Mouse (Mus musculus) layer of hippocampus, postnatal 36 days (tissue): Measurements from ENCODE around the gene Serpina3a. TPM values are rescaled to one million over a fixed set of nuclear protein-coding genes. Genes with fewer than 3 reads are reported as not detected.
"Not testable (repeated sequence)": the region's sequence is repeated elsewhere in the genome, so short reads cannot be mapped to it uniquely, and the experiment has no call there.

Experiments used
- DNase-seq, 2 experiments: peaks; one replicate each; pipeline ENCODE4 v3.0.0; 2022
- total RNA-seq, 2 experiments: library from RNA; stranded (reverse); gene quantifications; 2 replicates each; pipeline ENCODE4 v1.2.3; 2021

Gene Serpina3a
- total RNA-seq: not detected

DNA sequence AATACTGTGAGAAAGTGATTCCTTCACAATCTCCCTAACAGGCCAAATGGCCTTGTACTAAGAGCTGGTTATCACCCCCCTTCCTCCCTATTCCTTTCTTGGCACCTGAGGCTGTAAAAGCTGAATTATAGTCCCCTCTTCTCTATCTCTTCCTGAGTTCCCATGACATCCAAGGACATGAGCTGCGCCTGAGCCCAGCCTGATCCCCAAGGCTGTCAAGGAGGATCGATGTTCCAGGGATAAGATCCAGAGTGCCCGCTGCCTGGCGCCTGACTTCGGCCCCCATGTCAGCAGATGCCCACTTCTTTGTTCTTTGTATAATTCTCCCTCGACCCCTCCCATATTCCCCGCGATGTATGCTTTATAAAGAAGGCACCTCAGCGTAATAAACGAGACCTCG lies at the start of gene Serpina3a:
Serpina3a (plus strand) TSS at position 392 of the 400 bp plus-strand sequence.
- not testable (repeated sequence) for DNase-seq

DNA sequence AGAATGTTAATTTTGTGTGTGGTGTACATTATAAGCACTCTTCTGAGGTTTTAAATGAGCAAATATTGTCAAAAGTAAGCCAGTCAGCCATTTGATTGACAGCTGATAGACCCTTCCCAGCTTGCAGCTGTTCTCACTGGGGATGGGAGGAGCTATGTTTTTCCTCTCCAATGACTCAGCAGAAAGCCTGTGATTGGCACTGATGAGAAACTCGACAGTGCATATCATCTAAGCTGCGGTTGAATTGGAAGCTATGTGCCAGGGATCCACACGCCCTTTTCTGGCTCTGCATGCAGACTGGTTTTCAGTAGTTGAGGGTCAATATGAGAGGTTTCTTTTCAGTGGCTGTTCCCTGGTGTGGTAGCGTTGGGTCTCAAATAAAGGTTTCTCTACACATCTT lies 48.0 kb upstream of the Serpina3a start:
- no peak for DNase-seq

DNA sequence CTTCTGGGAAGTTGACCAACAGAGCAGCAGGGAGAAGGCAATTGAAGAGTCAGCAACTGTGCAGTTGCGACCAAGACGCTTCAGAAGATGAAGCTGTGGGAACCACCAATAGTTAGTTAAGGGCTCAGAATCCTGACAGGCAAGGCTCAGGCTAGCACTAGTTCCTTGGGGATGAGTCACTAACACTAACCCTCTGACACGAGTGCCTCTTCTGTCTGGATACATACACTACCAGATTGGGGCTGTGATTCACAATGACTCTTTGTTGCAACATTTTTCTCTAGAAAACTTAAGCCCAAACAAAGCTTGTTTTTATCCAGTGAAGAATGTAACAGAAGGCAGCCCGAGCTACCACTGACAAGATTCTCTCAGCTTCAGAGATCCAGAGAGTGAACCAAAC lies 47.5 kb upstream of the Serpina3a start:
- DNase-seq: no peak

DNA sequence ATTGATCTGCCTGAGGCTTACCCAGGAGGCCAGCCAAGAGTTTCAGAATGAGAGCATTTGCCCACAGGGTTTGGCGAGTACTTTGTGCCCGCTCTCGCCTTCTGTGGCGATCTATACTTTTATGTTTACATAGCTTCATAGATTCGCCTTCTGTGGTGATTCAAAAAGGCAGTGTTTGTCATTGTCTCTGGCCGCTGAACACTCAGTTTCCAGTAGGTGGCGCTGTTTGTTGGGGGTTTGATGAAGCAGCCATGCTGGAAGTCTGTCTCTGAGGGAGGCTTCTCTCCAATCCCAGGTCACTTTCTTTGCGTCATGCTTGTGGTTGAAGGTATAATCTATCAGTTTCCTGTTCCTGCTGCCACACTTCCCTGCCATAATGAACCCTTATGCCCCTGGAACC lies 46.3 kb upstream of the Serpina3a start:
- DNase-seq: peak; percentile 44 to 53

DNA sequence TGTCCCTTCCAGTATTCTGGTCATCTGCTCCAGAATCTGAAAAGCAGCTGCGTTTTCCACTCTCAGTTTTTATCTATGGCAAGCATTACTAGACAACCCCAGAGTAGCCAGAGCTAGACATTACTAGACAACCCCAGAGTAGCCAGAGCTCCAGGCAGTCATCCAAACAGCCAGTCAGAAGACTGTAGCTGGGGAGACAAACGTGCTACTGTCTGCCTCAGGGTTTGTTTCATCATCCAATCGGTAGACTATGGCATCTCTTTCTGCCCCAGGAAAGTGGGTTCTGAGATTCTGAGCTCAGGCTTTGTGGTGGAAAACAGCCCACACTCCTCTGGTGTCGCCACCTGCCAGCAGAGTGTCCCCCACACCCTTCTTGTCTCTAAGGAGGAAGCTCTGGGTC lies 45.0 kb upstream of the Serpina3a start:
- DNase-seq: peak; percentile 56 to 58

DNA sequence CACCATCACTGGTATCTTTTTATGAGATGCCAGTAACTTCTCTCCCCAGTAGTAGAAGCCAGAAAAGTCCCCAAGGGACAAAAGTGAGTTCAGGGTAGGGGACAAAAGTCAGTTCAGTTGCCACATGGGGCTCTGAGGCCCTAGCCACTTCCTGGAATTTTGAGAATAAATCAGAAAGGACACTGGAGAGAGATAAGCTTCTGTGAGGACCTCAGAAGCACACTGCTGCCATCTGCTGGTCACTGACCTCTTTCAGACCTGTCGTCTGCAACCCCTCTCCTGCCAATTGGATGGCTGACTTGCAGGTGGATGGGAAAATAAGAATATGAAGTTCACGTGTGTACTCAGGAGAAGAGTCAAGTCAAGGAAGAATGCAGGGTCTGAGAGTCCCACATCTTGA lies 42.9 kb upstream of the Serpina3a start:
- peak; percentile 71 to 77 for DNase-seq

DNA sequence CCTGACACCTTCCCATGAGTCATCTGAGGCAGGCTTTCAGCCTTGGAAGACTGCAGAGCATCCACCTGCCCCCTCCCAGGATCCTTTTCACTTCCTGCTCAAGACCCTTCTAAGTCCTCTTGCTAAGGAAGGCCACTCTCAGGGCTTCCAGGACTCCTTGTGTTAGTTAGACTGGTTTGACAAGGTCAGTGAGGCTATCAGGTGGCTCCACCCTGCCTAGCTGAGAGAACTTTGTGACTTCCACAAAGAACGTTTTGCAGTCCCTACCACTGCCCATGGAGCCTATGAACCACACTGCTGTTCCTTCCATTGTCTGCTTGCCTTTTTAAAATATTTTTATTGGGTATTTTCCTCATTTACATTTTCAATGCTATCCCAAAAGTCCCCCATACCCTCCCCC lies 40.8 kb upstream of the Serpina3a start:
- DNase-seq: no peak

DNA sequence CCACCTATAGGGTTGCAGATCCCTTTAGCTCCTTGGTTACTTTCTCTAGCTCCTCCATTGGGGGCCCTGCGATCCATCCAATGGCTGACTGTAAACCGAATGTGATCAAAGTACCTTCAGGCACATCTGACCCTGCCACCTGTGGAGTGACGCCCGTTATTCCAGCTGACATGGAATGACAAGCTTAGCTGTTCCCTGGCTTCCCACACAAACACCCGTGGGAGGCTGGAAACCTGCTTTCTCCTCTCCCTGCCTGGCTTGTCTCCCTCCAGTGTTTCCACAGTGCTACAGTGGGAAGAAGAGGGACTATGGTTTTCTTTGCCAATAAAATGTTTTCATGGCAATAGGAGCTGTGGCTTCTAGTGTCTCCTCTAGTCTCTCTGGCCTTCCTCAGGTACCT lies 40.2 kb upstream of the Serpina3a start:
- DNase-seq: peak in 1 of 2 experiments; percentile 52

DNA sequence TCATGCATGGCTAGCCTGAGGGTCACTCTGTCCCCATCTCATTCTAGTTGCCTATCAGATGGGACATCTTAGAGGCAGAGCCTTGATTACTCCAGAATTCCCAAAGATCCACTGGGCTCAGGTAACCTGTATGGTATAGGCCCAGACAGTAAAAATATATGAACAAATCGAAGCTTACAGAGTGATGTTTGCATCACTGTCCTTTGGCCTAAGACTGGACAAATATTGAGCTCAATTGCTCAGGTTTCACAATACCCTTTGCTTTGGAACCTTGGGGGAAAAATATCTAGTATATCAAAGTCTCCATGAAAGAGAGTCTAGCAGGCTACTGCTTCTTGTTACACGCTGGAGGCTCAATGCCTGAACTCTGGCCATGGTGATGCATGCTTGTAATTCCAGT lies 22.4 kb upstream of the Serpina3a start:
- no peak for DNase-seq

DNA sequence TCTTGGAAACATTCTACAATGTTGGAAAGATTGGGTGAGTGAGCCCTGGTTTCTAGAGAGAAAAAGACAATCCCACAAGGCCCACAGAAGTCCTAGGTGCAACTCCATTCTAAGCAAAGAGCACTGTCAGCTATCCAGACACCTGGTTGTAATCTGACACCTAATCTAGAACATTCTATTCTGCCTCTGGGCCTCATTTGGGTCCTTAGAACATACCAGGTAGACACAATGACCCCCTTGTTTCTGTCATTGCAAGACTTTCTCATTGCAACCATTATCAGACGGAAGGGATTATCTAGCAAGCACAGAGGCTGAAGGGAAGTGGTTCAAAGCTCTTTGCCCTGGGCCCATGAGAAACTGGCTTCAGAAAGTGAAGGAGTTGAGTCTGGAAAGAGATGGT lies 21.2 kb upstream of the Serpina3a start:
- no peak for DNase-seq

DNA sequence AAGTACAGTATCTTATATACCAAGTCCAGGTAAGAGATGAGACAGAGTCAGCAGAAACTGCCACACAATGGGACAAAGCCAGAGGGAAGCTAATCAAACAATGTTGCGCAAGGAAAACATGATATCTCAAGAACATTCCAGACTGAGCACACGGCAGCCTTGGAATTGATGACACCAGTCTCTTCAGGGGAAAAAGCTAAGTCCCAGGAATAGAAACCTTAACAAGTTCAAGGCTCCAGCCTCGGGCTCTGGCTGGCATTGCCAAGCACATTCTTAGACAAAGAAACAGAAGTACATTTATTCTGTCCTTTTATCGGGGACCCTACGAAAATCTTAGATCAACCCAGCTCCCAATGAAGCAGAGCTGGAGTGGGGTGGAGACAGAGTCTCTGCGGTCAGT lies 11.8 kb upstream of the Serpina3a start, which contains the start of gene Serpina5:
Serpina5 (plus strand) TSS at position 346 of the 400 bp plus-strand sequence.
- no peak for DNase-seq

DNA sequence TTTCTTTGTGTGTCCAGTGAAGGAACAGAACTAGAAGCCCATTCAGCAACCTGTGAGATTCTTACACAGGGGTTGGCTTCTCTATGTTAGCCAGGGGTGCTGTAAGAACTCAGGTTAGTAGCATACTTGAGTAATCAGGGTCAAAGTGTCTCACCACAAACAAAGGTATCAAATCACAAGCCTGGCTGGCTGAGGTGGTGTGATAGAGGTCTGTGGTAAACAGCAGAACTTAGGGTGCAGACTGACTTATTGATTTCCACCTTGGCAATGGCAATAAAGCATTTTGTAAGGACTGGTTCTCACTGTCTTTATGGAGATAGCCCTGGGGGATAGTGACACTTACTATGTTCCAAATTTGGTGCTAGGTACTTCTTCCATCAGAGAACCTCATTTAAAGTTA lies 6.7 kb upstream of the Serpina3a start:
- DNase-seq: no peak

DNA sequence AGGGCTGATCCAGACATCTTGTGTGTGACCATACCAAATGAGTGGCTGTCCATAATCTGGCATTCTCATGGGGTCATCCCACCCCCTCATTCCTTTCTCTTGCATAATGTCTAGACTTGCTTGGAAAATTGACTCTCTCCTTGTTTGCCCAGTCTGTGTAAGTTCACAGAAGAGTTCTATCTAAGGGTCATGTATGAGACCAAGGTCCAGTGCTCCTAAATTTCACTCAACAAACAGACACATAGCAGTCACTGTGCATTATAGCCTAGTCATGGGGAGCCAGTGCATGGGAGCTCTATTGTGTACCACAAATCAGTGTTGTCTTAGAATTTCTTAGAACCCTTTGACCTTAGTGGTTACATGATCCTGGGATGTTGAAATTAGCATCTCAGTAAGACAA lies 5.6 kb upstream of the Serpina3a start:
- DNase-seq: no peak

DNA sequence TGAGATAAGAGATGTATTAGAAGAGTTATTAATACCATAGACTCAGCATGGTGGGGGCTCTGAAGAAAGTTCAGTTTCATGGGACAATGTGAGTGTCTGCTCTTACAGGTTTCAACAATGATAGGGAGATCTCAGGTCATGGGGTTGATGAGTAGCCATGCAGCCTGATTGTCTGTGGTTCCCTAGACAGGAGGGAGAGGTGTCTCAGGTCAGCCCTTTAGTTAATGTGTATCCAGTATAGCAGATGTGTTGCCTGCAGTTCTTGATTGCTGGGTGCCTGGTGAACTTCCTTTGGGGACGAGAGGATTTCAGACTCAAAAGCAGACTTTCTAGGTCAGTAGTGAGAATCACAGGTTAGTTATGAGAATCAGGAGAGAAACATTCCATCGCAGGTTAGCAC lies 4.0 kb upstream of the Serpina3a start:
- no peak for DNase-seq

DNA sequence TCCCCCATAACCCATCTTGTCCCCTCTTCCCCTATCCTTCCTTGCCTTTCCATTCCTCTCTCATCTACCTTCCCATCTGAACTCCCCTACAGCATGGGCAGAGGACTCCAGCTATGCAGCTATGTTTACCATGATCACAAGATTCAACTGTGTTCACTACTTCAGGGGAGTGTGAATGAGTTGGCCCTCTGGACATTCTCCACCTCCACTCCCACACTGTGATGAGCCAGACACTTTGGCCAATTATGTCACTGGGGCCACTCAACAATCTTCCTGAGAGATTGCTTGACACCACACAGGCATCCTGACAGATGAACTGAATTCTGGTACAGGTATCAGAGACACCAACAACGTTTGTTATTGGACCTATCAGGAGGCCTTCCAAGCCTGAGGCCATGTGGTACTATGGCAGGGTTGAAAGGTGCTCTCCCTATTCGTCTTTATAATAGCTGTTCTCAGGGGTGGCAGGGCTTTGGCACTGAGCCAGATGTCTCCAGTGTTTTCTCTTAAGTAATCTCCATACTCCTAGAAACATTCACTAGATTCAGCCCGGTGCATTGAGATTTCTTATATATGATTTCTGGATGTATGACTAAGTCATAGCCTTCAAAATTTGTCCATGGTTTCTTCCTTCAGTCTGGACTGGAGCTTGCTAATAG lies 2.5 kb downstream of the Serpina3a start:
- no peak for DNase-seq

DNA sequence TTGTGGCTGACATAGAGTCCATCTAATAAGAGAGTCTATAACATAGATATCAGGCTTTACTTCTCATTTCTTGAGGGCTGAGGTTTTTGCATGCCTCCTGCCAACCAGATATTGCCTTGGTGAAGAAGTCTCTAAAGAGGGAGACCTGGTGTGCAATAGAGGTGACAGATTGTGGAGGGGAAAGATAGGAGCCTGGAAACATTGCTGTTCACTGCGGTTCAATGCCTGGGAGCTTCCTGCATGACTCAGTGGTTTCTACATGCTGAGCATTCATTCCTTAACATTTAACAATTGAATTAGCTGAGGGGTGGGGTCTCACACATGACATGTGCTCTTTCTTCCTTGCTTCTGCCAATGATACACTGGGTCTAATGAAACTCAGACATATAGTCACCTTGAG lies 10.6 kb downstream of the Serpina3a start:
- no peak for DNase-seq

DNA sequence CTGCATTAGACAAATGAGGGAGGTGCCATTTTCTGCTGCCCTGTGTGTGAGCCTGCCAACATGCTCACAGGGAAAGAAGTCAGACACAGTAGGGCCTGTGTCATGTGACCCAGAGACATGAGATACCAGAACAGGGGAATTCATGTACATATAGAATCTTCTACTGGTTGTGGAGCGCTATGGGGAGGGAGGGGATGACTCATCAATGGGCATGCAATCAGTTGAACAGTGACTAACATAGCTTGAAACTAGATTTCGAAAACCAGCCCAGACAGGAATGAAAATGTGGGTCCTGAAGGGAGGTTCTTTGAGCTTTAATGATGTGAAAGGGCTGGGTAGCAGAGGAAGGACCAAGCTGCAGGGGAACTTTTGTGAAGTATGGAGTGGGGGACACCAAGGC lies 11.5 kb downstream of the Serpina3a start:
- no peak for DNase-seq

DNA sequence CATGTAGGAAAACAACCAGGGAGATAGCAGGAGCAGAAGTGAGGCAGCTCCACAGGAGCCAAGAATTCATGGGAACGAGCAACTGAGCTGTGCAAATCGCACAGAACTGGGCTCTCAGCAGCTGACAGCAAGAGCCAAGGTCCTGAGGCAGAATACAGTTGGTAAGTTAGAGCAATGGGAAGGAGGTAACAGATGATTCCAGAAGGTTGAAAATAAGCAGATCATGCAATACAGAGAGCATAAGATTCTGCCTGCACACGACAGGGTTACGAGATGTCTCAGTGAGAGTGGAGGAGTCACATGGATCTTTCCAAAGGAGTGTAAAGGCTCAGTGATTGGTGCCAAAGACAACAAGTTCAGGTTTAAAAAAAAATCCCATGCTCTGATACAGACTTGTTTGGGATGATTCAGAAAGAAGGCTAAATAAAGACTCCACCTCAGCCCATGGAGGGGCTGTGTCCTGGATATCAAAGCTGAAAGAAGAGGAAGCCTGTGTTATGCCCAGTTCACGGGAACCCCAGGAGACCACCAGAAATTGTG lies 12.6 kb downstream of the Serpina3a start:
- DNase-seq: no peak

DNA sequence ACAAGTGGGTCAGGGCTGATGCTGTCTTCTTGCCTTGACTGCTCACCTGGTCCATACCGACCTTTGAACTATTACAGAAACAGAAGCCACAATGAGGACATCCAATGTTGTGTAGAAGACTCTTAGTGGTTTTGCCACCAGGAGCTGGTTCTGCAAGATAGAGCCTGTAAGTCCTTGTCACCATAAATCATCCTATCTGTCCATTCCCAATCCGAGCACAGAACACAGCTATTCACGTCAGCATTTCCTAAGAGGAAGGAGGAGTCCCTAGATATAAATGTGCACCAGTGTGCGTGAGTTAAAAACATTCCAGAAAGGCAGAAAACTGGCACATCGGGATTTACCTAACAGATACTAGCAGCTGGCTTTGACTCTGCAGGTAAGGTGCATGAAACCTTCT lies 15.2 kb downstream of the Serpina3a start, which contains the start of gene Serpina3b:
Serpina3b (plus strand) TSS at position 301 of the 400 bp plus-strand sequence.
- no peak for DNase-seq

DNA sequence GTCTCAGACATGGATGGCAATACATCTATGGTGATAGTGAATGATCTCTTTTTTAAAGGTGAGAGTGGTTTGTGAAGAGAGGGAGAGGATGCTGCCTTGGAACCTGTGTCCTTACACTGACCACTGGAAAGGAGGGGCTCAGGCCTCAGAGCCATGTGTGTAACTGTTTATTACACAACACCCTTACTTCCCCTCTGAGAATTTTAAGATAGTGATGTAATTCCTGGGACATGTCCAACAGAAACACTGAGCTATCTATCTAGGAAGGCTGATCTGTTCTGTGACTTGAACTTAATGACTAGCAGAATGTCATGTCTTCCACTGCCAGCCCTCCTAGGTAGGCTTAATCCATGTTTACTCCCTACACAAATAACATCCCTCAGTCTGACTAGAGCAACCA lies 18.5 kb downstream of the Serpina3a start:
- DNase-seq: no peak

DNA sequence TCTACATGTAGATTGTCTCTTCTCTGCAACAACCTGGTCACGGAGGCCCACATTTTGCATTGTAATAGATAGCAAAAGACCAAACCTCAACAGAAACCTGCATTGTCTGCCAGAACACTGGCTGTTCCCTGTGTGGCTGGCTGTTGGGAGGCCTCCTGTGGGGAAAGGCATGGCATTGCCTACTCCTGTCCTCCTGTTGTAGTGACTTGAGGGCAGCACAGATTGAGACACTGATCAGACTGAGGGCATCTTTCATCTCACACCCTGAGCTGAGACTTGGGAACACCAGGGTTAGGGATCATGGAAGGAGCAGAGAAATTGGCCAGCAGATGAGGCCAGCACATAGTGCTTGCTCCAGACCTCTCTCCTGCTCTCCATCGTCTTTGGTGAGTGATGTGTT lies 25.7 kb downstream of the Serpina3a start:
- DNase-seq: no peak

DNA sequence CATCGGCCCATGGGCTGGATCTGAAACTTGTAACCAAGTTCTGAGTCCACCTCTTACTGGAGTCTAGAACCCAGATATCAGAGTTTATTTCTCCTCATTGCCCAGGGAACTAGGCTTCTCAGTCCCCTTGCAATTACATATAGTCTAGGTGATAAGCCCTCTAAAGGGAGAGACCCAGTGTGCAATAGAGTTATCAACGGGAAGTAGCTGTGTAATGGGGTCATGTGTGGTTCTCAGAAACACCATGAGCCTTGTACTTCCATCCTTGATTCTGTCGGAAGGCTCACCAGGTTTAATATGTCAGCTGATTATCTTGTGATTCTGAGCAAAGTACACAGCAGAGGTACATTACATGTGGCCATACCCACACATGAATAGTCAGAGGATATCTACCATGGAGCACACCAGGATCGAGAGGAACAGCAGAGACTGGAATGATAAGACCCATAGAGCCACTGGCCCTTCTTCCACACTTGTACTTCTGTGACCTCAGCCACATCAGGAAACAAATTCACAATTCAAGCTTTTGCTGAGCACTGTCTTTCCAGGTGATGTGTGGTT lies 28.1 kb downstream of the Serpina3a start:
- DNase-seq: no peak

DNA sequence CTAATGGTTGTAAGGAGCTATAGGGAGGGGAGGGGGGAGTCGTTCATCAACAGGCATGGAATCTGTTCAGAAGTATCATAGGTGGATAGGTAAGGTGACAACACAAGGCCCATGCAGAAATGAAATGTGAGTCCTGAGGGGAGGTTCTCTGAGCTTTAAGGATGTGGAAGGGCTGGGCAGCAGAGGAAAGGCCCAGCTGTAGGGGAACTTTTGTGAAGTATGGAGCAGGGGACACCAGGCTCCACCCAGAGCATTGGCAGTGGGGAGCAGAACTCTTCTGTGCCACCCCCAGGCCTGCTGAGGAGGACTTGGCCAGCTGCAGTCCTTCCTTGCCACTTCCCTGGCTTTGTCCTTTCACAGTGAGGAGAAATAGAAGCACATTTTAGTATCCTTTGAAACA lies 29.0 kb downstream of the Serpina3a start:
- no peak for DNase-seq

DNA sequence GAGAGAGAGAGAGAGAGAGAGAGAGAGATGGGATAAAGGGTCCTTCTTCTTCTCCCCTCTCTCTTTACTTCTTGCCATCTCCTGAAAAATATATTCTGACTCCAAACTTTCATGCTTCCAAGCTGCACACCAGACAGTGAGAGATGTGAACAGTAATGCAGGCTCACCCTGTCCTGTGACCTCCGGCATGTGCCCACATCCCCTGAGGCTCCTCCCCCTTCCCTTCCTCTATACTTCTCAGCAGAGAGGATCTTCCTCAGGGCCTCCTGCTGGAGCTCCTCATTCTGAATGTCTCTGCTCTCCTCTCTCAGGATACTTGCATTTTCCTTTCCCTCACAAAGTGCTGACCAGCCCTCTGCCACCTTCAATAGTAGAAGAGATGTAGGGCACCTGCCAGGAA lies 29.9 kb downstream of the Serpina3a start:
- no peak for DNase-seq
